Mouse (Mus musculus) heart, postnatal 0 days (tissue): Measurements from ENCODE around the gene C330007P06Rik. TPM values are rescaled to one million over a fixed set of nuclear protein-coding genes. Genes with fewer than 3 reads are reported as not detected.

Experiments used
- ATAC-seq: fragments of 200-750 bp; cut with Nextera tagmentation; 2 replicates; pipeline ENCODE4 v1.8.0; 2017; ENCODE audit warnings: low read depth, moderate number of reproducible peaks, moderate library complexity; ENCODE audit not compliant: insufficient read depth
- DNase-seq: peaks from one replicate; pipeline ENCODE4 v3.0.0-alpha.2; 2016; ENCODE audit warnings: low spot score
- H3K27ac ChIP-seq: fragments of 300-500 bp; sonication (generic); 2 replicates; pipeline ENCODE4 v1.5.1; 2014; ENCODE audit warnings: low read depth, mild to moderate bottlenecking
- H3K27me3 ChIP-seq: fragments of 300-500 bp; sonication (generic); 2 replicates; pipeline ENCODE4 v1.6.1; 2014; ENCODE audit warnings: low read length, mixed read lengths; ENCODE audit not compliant: control insufficient read depth, insufficient read depth
- H3K36me3 ChIP-seq: fragments of 300-500 bp; sonication (generic); replicated peaks from 2 replicates; pipeline ENCODE4 v1.6.1; 2014; ENCODE audit warnings: low read length, mixed read lengths; ENCODE audit not compliant: control insufficient read depth, insufficient read depth
- H3K4me1 ChIP-seq: fragments of 300-500 bp; sonication (generic); 2 replicates; pipeline ENCODE4 v1.6.1; 2014; ENCODE audit warnings: antibody characterized with exemption; ENCODE audit not compliant: control insufficient read depth, insufficient read depth
- H3K4me2 ChIP-seq: fragments of 300-500 bp; sonication (generic); 2 replicates; pipeline ENCODE4 v1.6.1; 2014; ENCODE audit warnings: low read depth, mild to moderate bottlenecking, low read length, moderate library complexity
- H3K4me3 ChIP-seq: fragments of 300-500 bp; sonication (generic); 2 replicates; pipeline ENCODE4 v1.5.1; 2014; ENCODE audit warnings: low read depth, low read length
- H3K9ac ChIP-seq: fragments of 300-500 bp; sonication (generic); replicated peaks from 2 replicates; pipeline ENCODE4 v1.6.1; 2014; ENCODE audit warnings: low read depth, low read length, mixed read lengths
- H3K9me3 ChIP-seq: fragments of 300-500 bp; sonication (generic); replicated peaks from 2 replicates; pipeline ENCODE4 v1.6.1; 2016; ENCODE audit warnings: low read length; ENCODE audit not compliant: control insufficient read depth
- CTCF ChIP-seq: IDR thresholded peaks from 2 replicates; pipeline ENCODE4 v1.5.1; 2016; ENCODE audit warnings: antibody characterized with exemption, control low read depth, low read depth
- EP300 ChIP-seq: IDR thresholded peaks from 2 replicates; pipeline ENCODE4 v1.6.1; 2016; ENCODE audit warnings: antibody characterized with exemption, low read depth
- WGBS: fragments of 180-500 bp; shearing (Covaris S2); extraction: QIAGEN DNeasy Blood & Tissue Kit; methylation state at CpG from one replicate; pipeline ENCODE4 v1.1.7; 2014; 5-methylcytosine and 5-hydroxymethylcytosine counted together
- polyA plus RNA-seq: library from polyadenylated mRNA; unstranded; fragments of >200 nt; fragmentation: Nextera tagmentation; extraction: Ambion mirVana; gene quantifications from 2 replicates; pipeline ENCODE4 v1.2.1, GENCODE M21; 2015
- total RNA-seq: library from RNA; depleted of rRNA; stranded (reverse); fragments of >200 nt; gene quantifications from 2 replicates; pipeline ENCODE4 v1.2.3, GENCODE M21; 2014; ENCODE audit warnings: low replicate concordance

C330007P06Rik gene
- total and polyA plus RNA-seq, 2 experiments from 2014 or later = 10.5 to 16.6 TPM

DNA sequence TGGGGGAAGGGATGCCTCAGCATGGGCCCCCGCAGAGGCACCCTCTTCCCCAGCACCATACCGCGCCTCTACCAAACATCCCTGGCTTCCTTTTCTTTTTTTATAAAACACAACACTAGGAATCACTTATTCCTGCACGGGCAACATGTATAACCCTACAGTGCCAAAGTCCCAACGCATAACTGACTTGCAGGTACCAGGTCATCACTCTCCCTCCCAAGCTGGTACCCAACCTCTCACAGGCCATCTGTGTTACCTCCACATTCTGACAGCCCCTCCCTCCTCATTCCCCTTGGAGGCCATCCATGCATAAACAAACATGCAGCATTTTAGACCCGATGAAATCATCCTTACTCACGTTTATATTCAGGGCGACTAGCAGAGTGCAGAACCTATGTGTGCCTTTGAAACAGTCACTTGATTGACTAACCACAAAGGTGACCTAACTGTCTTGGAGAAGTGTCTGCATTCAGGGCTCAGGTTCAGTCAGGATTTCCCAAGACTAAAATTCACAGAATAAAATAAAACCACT lies 57.5 kb downstream of the C330007P06Rik start:
- H3K4me3 ChIP-seq = peak overlapping the region; percentile 26; the same call in 1 of the 2 replicates
- no peaks in the 10 kb centered on the region for H3K36me3 ChIP-seq
- H3K9me3 ChIP-seq = no peaks in the 10 kb centered on the region
- H3K27ac ChIP-seq = no peak overlapping the region
- DNase-seq = no peak
- ATAC-seq = no peak
- TF ChIP-seq EP300 = no peak
- no peak for TF ChIP-seq CTCF
- H3K27me3 ChIP-seq = no peaks in the 10 kb centered on the region
- WGBS = 35% methylated on average over 8 of the region's 8 CpGs
- no peak overlapping the region for H3K9ac ChIP-seq
- H3K4me2 ChIP-seq = peak overlapping the region; percentile 54
- H3K4me1 ChIP-seq = no peaks in the 10 kb centered on the region

GRCm38 (mm10) chrX:36815439-36815838 lies 58.5 kb downstream of the C330007P06Rik start:
- H3K27ac ChIP-seq = no peak overlapping the region
- no peaks in the 10 kb centered on the region for H3K36me3 ChIP-seq
- H3K4me1 ChIP-seq = no peaks in the 10 kb centered on the region
- H3K4me2 ChIP-seq = no peak overlapping the region
- WGBS = 61% methylated on average over 2 of the region's 4 CpGs
- no peaks in the 10 kb centered on the region for H3K9me3 ChIP-seq
- no peaks in the 10 kb centered on the region for H3K27me3 ChIP-seq
- DNase-seq (no peak), ATAC-seq (no peak)
- no peak overlapping the region for H3K9ac ChIP-seq
- no peak for TF ChIP-seq CTCF
- TF ChIP-seq EP300 = no peak
- no peak overlapping the region for H3K4me3 ChIP-seq

GRCm38 (mm10) chrX:36815022-36815421 lies 58.9 kb downstream of the C330007P06Rik start:
- Histone ChIP-seq H3K9me3 (no peaks in the 10 kb centered on the region), H3K4me3 (no peak overlapping the region), H3K27me3 (no peaks in the 10 kb centered on the region), H3K36me3 (no peaks in the 10 kb centered on the region), H3K27ac (no peak overlapping the region), H3K4me2 (no peak overlapping the region), H3K4me1 (no peaks in the 10 kb centered on the region), H3K9ac (no peak overlapping the region)
- DNase-seq = no peak
- ATAC-seq = no peak
- TF ChIP-seq CTCF = no peak
- 71% methylated on average over 4 of the region's 4 CpGs for WGBS

- no peak for TF ChIP-seq CTCF
- no peak for TF ChIP-seq EP300
- no peak overlapping the region for H3K4me3 ChIP-seq
- H3K27ac ChIP-seq = no peak overlapping the region
- no peaks in the 10 kb centered on the region for H3K9me3 ChIP-seq
- WGBS = 76% methylated on average over 8 of the region's 8 CpGs
- DNase-seq (no peak), ATAC-seq (no peak)
- H3K4me1 ChIP-seq = no peaks in the 10 kb centered on the region
- no peak overlapping the region for H3K9ac ChIP-seq
- no peak overlapping the region for H3K4me2 ChIP-seq
- H3K27me3 ChIP-seq = no peaks in the 10 kb centered on the region
- H3K36me3 ChIP-seq = no peaks in the 10 kb centered on the region
Measured at GRCm38 (mm10) chrX:36814161-36814836, 59.6 kb downstream of the C330007P06Rik start.

DNA sequence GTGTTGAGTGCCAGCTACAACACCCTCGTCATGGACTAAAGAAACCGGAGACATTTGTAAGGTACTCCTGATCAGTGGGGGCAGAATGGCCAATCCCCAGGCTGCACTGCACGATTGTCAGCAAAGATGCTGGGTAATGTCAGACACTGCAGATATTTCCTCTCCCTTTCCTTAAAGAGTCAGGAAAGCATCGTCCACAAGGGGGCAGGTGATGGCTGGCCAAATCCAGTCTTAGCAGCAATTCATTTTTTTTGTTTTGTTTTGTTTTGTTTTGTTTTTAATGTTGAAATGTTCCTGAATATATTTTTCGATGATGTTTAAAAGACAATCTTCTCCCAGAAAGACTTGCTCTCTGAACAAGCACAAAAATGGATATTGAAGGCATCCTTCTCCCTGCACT lies 62.5 kb downstream of the C330007P06Rik start:
- ATAC-seq = no peak
- TF ChIP-seq CTCF = peak; percentile 54
- TF ChIP-seq EP300 = no peak
- WGBS = 23% methylated on average over 5 of the region's 5 CpGs
- Histone ChIP-seq H3K9ac (no peak overlapping the region), H3K4me3 (no peak overlapping the region), H3K36me3 (no peaks in the 10 kb centered on the region), H3K27me3 (no peaks in the 10 kb centered on the region), H3K27ac (no peak overlapping the region), H3K4me2 (no peak overlapping the region), H3K4me1 (0 out of 2 replicates have a peak, but pooled peaks cover 3% of the 10 kb centered on the region), H3K9me3 (no peaks in the 10 kb centered on the region)
- DNase-seq = no peak

DNA sequence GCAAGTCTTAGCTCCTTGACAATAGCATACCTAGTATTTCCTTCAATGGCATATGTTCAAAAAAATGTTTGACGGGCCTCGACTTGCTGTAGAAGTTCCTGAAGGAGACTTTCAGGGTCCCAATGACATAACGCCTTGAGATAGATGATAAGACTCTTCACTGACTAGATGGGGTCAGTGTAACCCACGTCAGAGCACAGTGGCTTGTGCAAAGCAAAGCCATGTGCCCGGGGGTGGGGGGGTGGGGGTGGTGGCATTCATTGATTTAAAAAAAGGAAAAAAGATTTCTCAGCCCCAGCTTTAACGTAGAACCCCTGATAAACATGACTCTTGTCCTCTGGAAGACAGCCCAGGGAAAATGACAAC lies 65.6 kb downstream of the C330007P06Rik start:
- no peak for DNase-seq
- Histone ChIP-seq H3K4me2 (peak overlapping the region; percentile 57), H3K4me3 (peak overlapping the region; percentile 45; the same call in 1 of the 2 replicates), H3K27me3 (no peaks in the 10 kb centered on the region), H3K27ac (peak overlapping the region; percentile 80), H3K9ac (no peak overlapping the region), H3K4me1 (0 out of 2 replicates have a peak, but pooled peaks cover 3% of the 10 kb centered on the region), H3K9me3 (no peaks in the 10 kb centered on the region), H3K36me3 (no peaks in the 10 kb centered on the region)
- WGBS = 36% methylated on average over 6 of the region's 6 CpGs
- TF ChIP-seq EP300 (no peak), CTCF (no peak)
- ATAC-seq = no peak
